Mouse (Mus musculus) hindbrain, embryonic 10.5 days (tissue): ENCODE measurements around the gene Abca7. TPM values are rescaled to one million over a fixed set of nuclear protein-coding genes. Genes with fewer than 3 reads are reported as not detected.

Source experiments
- DNase-seq: peaks from one replicate; pipeline ENCODE4 v3.0.0-alpha.2; 2017; ENCODE audit warnings: low spot score
- H3K27ac ChIP-seq: fragments of 300-500 bp; sonication (generic); 2 replicates; pipeline ENCODE4 v1.5.1; 2016; ENCODE audit warnings: mild to moderate bottlenecking, moderate library complexity
- H3K27me3 ChIP-seq: fragments of 300-500 bp; sonication (generic); 2 replicates; pipeline ENCODE4 v1.6.1; 2016; ENCODE audit warnings: mild to moderate bottlenecking; ENCODE audit not compliant: poor library complexity, insufficient read depth, severe bottlenecking
- H3K36me3 ChIP-seq: fragments of 300-500 bp; sonication (generic); 2 replicates; pipeline ENCODE4 v1.6.1; 2016; ENCODE audit warnings: mild to moderate bottlenecking, moderate library complexity
- H3K4me1 ChIP-seq: fragments of 300-500 bp; sonication (generic); replicated peaks from 2 replicates; pipeline ENCODE4 v1.6.1; 2016; ENCODE audit warnings: mild to moderate bottlenecking
- H3K4me3 ChIP-seq: fragments of 300-500 bp; sonication (generic); 2 replicates; pipeline ENCODE4 v1.5.1; 2016; ENCODE audit warnings: mild to moderate bottlenecking, moderate library complexity
- H3K9me3 ChIP-seq: fragments of 300-500 bp; sonication (generic); 2 replicates; pipeline ENCODE4 v1.6.1; 2016; ENCODE audit warnings: mild to moderate bottlenecking, moderate library complexity
- WGBS: fragments of 180-500 bp; shearing (Covaris S2); methylation state at CpG from one replicate; pipeline ENCODE4 v1.1.7; 2016; 5-methylcytosine and 5-hydroxymethylcytosine counted together
- polyA plus RNA-seq: library from polyadenylated mRNA; unstranded; fragments of >200 nt; fragmentation: Nextera tagmentation; extraction: Ambion mirVana; gene quantifications from 2 replicates; pipeline ENCODE4 v1.2.1, GENCODE M21; 2016

The Abca7 gene
- polyA plus RNA-seq, 1 experiment from 2014 or later = 6.0 TPM

DNA sequence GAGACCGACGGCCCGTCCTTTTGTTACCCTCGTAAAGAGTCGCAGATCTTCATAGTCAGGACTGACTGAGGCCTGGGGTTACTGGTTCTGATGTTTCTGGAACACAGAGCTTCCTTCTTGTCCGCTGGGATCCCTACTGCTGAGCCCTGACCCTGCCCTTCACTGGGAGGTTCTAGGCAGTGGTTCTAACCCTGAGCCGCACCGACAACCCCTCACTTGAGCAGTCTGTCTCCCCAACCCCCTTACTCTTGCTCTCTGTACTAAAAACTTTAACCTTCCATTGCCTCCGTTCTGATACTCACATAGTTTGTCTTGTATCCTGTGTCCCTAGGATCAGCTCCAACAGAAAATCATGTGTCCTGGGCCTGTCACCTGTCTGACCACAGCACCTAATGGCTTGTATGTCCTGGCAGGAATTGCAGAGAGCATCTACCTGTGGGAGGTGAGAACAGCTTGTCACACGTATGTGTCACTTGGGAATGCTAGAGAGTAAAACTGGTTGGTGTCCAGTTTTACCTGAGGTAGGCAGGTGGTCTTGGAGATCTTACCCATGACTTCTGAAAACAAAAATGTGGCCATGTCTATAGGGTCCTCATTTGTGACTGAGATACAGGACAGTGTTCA lies 35.5 kb upstream of the Abca7 start:
- peaks cover 33% of the 10 kb centered on the region for H3K4me1 ChIP-seq
- H3K9me3 ChIP-seq = no peaks in the 10 kb centered on the region
- no peak for DNase-seq
- peak overlapping the region; percentile 91 for H3K27ac ChIP-seq
- H3K36me3 ChIP-seq = peaks cover 48% of the 10 kb centered on the region
- H3K27me3 ChIP-seq = peaks cover 15% of the 10 kb centered on the region
- H3K4me3 ChIP-seq = peak overlapping the region; percentile 98
- whole genome bisulfite sequencing = 17% methylated on average over 10 of the region's 10 CpGs

- no peaks in the 10 kb centered on the region for H3K9me3 ChIP-seq
- peaks cover 77% of the 10 kb centered on the region for H3K36me3 ChIP-seq
- no peak overlapping the region for H3K4me3 ChIP-seq
- DNase-seq = no peak
- H3K4me1 ChIP-seq = peaks cover 10% of the 10 kb centered on the region
- peaks cover 20% of the 10 kb centered on the region for H3K27me3 ChIP-seq
- no peak overlapping the region for H3K27ac ChIP-seq
- WGBS = 97% methylated on average over 7 of the region's 7 CpGs
These were observed 31.6 kb upstream of the Abca7 start for GRCm38 (mm10) chr10:79964727-79965126.

DNA sequence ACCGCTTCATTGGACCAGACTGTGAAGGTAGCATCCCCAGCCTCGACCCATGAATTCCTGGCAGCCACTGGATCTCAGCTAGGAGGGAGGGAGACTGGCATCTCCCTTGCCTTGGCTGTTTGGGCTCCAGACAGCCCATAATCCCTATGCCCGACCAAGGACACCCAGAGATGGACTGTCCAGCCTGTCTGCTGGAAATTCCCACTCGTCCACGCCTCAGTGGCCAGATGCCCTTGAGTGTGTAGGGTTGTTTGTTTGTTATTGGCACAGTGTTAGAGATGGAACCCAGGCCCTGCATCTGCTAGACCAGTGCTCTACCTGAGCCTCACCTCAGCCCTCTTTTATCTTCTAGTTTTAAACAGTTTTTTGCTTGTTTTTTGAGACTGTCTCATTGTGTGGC lies 31.0 kb upstream of the Abca7 start:
- H3K4me1 ChIP-seq = peaks cover 9% of the 10 kb centered on the region
- H3K36me3 ChIP-seq = peaks cover 77% of the 10 kb centered on the region
- peaks cover 26% of the 10 kb centered on the region for H3K27me3 ChIP-seq
- no peak for DNase-seq
- no peaks in the 10 kb centered on the region for H3K9me3 ChIP-seq
- WGBS = 85% methylated on average over 5 of the region's 5 CpGs
- H3K27ac ChIP-seq = no peak overlapping the region
- H3K4me3 ChIP-seq = no peak overlapping the region

- H3K4me3 ChIP-seq = peak overlapping the region; percentile 14; the same call in 1 of the 2 replicates
These were observed 29.4 kb upstream of the Abca7 start for GRCm38 (mm10) chr10:79966886-79967400.

DNA sequence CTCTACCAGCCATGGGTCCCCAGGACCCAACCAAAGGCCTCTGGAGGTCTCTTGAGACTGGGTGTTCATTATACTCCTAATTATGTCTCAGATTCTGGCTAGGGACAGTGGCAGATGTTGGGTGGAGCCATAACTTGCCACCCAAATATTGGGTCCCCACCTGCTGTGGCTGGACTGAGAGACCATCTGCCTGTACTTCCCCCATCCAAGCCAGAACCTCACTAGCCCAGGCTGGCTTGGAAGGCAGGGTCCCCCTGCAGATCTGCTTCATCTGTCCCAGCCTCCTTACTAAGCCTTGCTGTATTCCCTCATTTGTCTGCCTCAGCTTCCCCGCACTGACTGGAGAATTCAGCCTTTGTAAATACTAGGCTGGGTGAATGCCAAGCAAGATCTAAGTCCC lies 28.1 kb upstream of the Abca7 start:
- 98% methylated on average over 1 of the region's 1 CpGs for WGBS
- Histone ChIP-seq H3K4me3 (no peak overlapping the region), H3K4me1 (peaks cover 10% of the 10 kb centered on the region), H3K36me3 (peaks cover 55% of the 10 kb centered on the region), H3K27ac (no peak overlapping the region), H3K27me3 (peaks cover 54% of the 10 kb centered on the region), H3K9me3 (no peaks in the 10 kb centered on the region)
- DNase-seq = no peak

More at GRCm38 (mm10) chr10:79966886-79967400, 29.4 kb upstream of the Abca7 start:
- DNase-seq = no peak
- Histone ChIP-seq H3K27me3 (peaks cover 42% of the 10 kb centered on the region), H3K27ac (no peak overlapping the region), H3K36me3 (peaks cover 67% of the 10 kb centered on the region), H3K9me3 (no peaks in the 10 kb centered on the region), H3K4me1 (peaks cover 10% of the 10 kb centered on the region)
- 93% methylated on average over 5 of the region's 5 CpGs for WGBS

GRCm38 (mm10) chr10:79969124-79969568 lies 27.1 kb upstream of the Abca7 start:
- Histone ChIP-seq H3K27me3 (peaks cover 64% of the 10 kb centered on the region), H3K27ac (no peak overlapping the region), H3K36me3 (peaks cover 52% of the 10 kb centered on the region), H3K9me3 (no peaks in the 10 kb centered on the region), H3K4me3 (no peak overlapping the region), H3K4me1 (peaks cover 10% of the 10 kb centered on the region)
- WGBS = 11% methylated on average over 3 of the region's 3 CpGs
- DNase-seq = no peak

GRCm38 (mm10) chr10:79970415-79971182 lies 25.7 kb upstream of the Abca7 start, which contains the start of gene Grin3b:
Gene Grin3b, plus strand, starts transcription at chr10:79970715.
- DNase-seq = no peak
- WGBS = 8% methylated on average over 47 of the region's 47 CpGs
- peaks cover 50% of the 10 kb centered on the region for H3K36me3 ChIP-seq
- H3K4me1 ChIP-seq = peaks cover 10% of the 10 kb centered on the region
- H3K9me3 ChIP-seq = no peaks in the 10 kb centered on the region
- H3K27me3 ChIP-seq = peaks cover 66% of the 10 kb centered on the region
- peak within 1 kb of the TSS; percentile 46 for H3K4me3 ChIP-seq
- peak within 1 kb of the TSS; percentile 35; the same call in 1 of the 2 replicates for H3K27ac ChIP-seq

GRCm38 (mm10) chr10:79971183-79971497 lies 25.2 kb upstream of the Abca7 start:
- Histone ChIP-seq H3K27ac (peak overlapping the region; percentile 35; the same call in 1 of the 2 replicates), H3K27me3 (peaks cover 66% of the 10 kb centered on the region), H3K36me3 (peaks cover 50% of the 10 kb centered on the region), H3K4me3 (peak overlapping the region; percentile 46), H3K4me1 (peaks cover 10% of the 10 kb centered on the region), H3K9me3 (no peaks in the 10 kb centered on the region)
- DNase-seq = peak; percentile 43
- WGBS = 4% methylated on average over 21 of the region's 21 CpGs

- 0 out of 2 replicates have a peak, but pooled peaks cover 9% of the 10 kb centered on the region for H3K9me3 ChIP-seq
- WGBS = 71% methylated on average over 14 of the region's 14 CpGs
These were observed 23.5 kb upstream of the Abca7 start for GRCm38 (mm10) chr10:79972831-79973230.

GRCm38 (mm10) chr10:79974087-79974486 lies 22.2 kb upstream of the Abca7 start:
- Histone ChIP-seq H3K36me3 (peaks cover 54% of the 10 kb centered on the region), H3K4me1 (peaks cover 13% of the 10 kb centered on the region), H3K4me3 (no peak overlapping the region), H3K27ac (no peak overlapping the region), H3K9me3 (0 out of 2 replicates have a peak, but pooled peaks cover 9% of the 10 kb centered on the region), H3K27me3 (peaks cover 72% of the 10 kb centered on the region)
- no peak for DNase-seq
- 90% methylated on average over 21 of the region's 21 CpGs for WGBS

More at GRCm38 (mm10) chr10:79972831-79973230, 23.5 kb upstream of the Abca7 start:
- Histone ChIP-seq H3K4me3 (peak overlapping the region; percentile 0; the same call in 1 of the 2 replicates), H3K36me3 (peaks cover 50% of the 10 kb centered on the region), H3K27ac (no peak overlapping the region), H3K27me3 (peaks cover 79% of the 10 kb centered on the region), H3K4me1 (peaks cover 13% of the 10 kb centered on the region)
- DNase-seq = no peak

DNA sequence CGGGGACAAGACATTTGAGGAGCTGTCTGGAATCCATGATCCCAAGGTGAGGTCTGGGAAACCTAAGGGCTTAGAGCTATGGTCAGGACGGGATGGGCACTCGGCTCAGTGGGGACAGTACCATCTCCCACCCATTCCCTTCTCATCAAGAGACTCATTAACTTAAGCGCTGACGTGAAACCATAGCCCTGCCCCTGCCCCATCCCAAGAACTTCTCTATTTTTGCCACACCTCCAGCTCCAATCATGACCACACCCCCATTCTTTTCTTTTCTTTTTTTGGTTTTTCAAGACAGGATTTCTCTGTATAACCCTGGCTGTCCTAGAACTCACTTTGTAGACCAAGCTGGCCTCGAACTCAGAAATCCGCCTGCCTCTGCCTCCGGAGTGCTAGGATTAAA lies 21.6 kb upstream of the Abca7 start:
- Histone ChIP-seq H3K27me3 (peaks cover 67% of the 10 kb centered on the region), H3K36me3 (peaks cover 60% of the 10 kb centered on the region), H3K27ac (no peak overlapping the region), H3K4me3 (no peak overlapping the region), H3K4me1 (peaks cover 14% of the 10 kb centered on the region), H3K9me3 (0 out of 2 replicates have a peak, but pooled peaks cover 9% of the 10 kb centered on the region)
- DNase-seq = no peak
- WGBS = 90% methylated on average over 8 of the region's 8 CpGs

DNA sequence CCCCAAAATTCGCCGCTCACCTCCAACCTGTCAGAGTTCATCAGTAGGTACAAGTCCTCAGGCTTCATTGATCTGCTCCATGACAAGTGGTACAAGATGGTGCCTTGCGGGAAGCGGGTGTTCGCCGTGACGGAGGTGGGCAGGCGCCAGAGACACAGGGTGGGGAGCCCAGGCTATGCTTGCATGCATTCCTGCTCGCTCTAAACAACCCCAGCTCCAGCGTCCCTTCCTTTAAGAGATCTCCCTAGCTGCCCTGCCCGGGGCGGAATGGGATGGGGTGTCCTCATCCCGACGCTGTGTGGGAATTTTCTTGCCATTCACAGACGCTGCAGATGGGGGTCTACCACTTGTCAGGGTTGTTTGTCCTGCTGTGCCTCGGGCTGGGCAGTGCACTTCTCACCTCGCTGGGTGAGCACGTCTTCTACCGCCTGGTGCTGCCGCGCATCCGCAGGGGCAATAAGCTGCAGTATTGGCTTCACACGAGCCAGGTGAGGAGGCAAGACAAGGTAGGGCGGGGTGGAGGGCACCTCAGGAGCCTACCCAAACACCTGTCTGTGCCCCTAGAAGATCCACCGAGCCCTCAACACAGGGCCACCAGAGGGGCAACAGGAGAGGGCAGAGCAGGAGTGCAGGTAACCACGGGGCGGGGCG lies 20.1 kb upstream of the Abca7 start:
- peaks cover 72% of the 10 kb centered on the region for H3K36me3 ChIP-seq
- peaks cover 13% of the 10 kb centered on the region for H3K4me1 ChIP-seq
- H3K4me3 ChIP-seq = peak overlapping the region; percentile 23
- no peak for DNase-seq
- no peak overlapping the region for H3K27ac ChIP-seq
- H3K27me3 ChIP-seq = peaks cover 51% of the 10 kb centered on the region
- 86% methylated on average over 28 of the region's 28 CpGs for WGBS
- 0 out of 2 replicates have a peak, but pooled peaks cover 9% of the 10 kb centered on the region for H3K9me3 ChIP-seq
